ENCODE assay signal across 9 mouse cellular contexts in genomic region chr1:75422823-75423471, GRCm38 (mm10). TPM values are rescaled to one million over a fixed set of nuclear protein-coding genes. Genes with fewer than 3 reads are reported as not detected.
DNase-seq lines count a peak whose midpoint lies in the region; ATAC-seq and TF ChIP-seq lines count a peak whose summit lies in the region.
"Had no signal": no experiment of that assay in that cellular context is flagged by ENCODE, and none has a peak within 500 bp of the region (broad histone marks: within the 10 kb centered on the region; RNA-seq: fewer than 3 reads in every experiment).

No protein-coding gene starts in this region.

- 3% methylated on average over 71 of the region's 71 CpGs for WGBS in heart, embryonic 11.5 days (ENCODE audit: insufficient replicate concordance)
- under 1% methylated on average over 71 of the region's 71 CpGs for WGBS in hindbrain, embryonic 11.5 days
- 1% methylated on average over 71 of the region's 71 CpGs for WGBS in liver, embryonic 14.5 days (ENCODE audit: insufficient replicate concordance)
- 6% methylated on average over 71 of the region's 71 CpGs for WGBS in stomach, embryonic 15.5 days

- H3K9me3 ChIP-seq in heart, embryonic 11.5 days (replicated peaks; ENCODE audit: control insufficient read depth, low read length): no peaks in the 10 kb centered on the region
- no peaks in the 10 kb centered on the region for H3K9me3 ChIP-seq in hindbrain, embryonic 11.5 days (ENCODE audit: control insufficient read depth, low read length)
- H3K9me3 ChIP-seq in liver, embryonic 14.5 days (ENCODE audit: control insufficient read depth, low read length): no peaks in the 10 kb centered on the region
- no peaks in the 10 kb centered on the region for H3K9me3 ChIP-seq in stomach, embryonic 15.5 days

- H3K4me2 ChIP-seq in heart, embryonic 11.5 days: peak overlapping the region; percentile 63
- peak overlapping the region; percentile 66 for H3K4me2 ChIP-seq in hindbrain, embryonic 11.5 days (replicated peaks; ENCODE audit: low read depth, low read length)
- H3K4me2 ChIP-seq in liver, embryonic 14.5 days (ENCODE audit: low read depth): peak overlapping the region; percentile 40
- peak overlapping the region; percentile 63 for H3K4me2 ChIP-seq in stomach, embryonic 15.5 days

- peak overlapping the region; percentile 32 for H3K4me3 ChIP-seq in heart, embryonic 11.5 days (ENCODE audit: low read depth, low read length)
- H3K4me3 ChIP-seq in hindbrain, embryonic 11.5 days (ENCODE audit: low read depth, low read length): peak overlapping the region; percentile 34
- H3K4me3 ChIP-seq in liver, embryonic 14.5 days (ENCODE audit: insufficient read depth in 1 of 2, low read depth in 2 of 2, low read length in 2 of 2): 0 out of 4 replicates have a peak overlapping the region, but pooled peaks of 1 of the 2 experiments have one; percentile 18
- peak overlapping the region; percentile 29 for H3K4me3 ChIP-seq in stomach, embryonic 15.5 days (replicated peaks)
- H3K4me3 ChIP-seq: erythroblast, embryonic 14.5 days had no signal

- peaks cover 28% of the 10 kb centered on the region for H3K27me3 ChIP-seq in heart, embryonic 11.5 days (ENCODE audit: control insufficient read depth, insufficient read depth, low read length)
- peaks cover 44% of the 10 kb centered on the region for H3K27me3 ChIP-seq in hindbrain, embryonic 11.5 days (ENCODE audit: control insufficient read depth, insufficient read depth, low read length)
- peaks cover 46% of the 10 kb centered on the region for H3K27me3 ChIP-seq in liver, embryonic 14.5 days (ENCODE audit: control insufficient read depth, insufficient read depth, low read length)
- peaks cover 41% of the 10 kb centered on the region for H3K27me3 ChIP-seq in stomach, embryonic 15.5 days (replicated peaks)

- H3K9ac ChIP-seq in heart, embryonic 11.5 days (ENCODE audit: low read depth, low read length): peak overlapping the region; percentile 69
- peak overlapping the region; percentile 63 for H3K9ac ChIP-seq in hindbrain, embryonic 11.5 days (ENCODE audit: low read depth, low read length)
- no peak overlapping the region for H3K9ac ChIP-seq in liver, embryonic 14.5 days (replicated peaks)
- no peak overlapping the region for H3K9ac ChIP-seq in stomach, embryonic 15.5 days

- DNase-seq in heart, postnatal 10 days: no peak
- peak; percentile 53 to 62 for DNase-seq in adrenal gland, postnatal 36 days
- DNase-seq in hindbrain, embryonic 11.5 days (ENCODE audit: low spot score): peak; percentile 66
- no peak for DNase-seq in liver, embryonic 14.5 days (ENCODE audit: low read depth in 3 of 3, low spot score in 3 of 3)
- DNase-seq in frontal cortex, postnatal 36 days (ENCODE audit: low spot score in 2 of 2): no peak

- peaks cover 5% of the 10 kb centered on the region; the same call in 1 of the 2 replicates for H3K36me3 ChIP-seq in heart, embryonic 11.5 days (ENCODE audit: control insufficient read depth, insufficient read depth, low read length)
- H3K36me3 ChIP-seq in hindbrain, embryonic 11.5 days (ENCODE audit: control insufficient read depth, insufficient read depth, low read length): no peaks in the 10 kb centered on the region
- H3K36me3 ChIP-seq in liver, embryonic 14.5 days (replicated peaks; ENCODE audit: control insufficient read depth, insufficient read depth, low read depth): no peaks in the 10 kb centered on the region
- H3K36me3 ChIP-seq in stomach, embryonic 15.5 days: 0 out of 2 replicates have a peak, but pooled peaks cover 3% of the 10 kb centered on the region

- 0 out of 2 replicates have a peak overlapping the region, but pooled peaks have one; percentile 12 for H3K27ac ChIP-seq in heart, embryonic 11.5 days (ENCODE audit: low read depth, low read length)
- peak overlapping the region; percentile 54 for H3K27ac ChIP-seq in hindbrain, embryonic 11.5 days (ENCODE audit: low read depth, low read length)
- no peak overlapping the region for H3K27ac ChIP-seq in liver, embryonic 14.5 days
- H3K27ac ChIP-seq in stomach, embryonic 15.5 days: no peak overlapping the region

- no peak for TF ChIP-seq CTCF in liver, embryonic 14.5 days (IDR thresholded peaks at IDR 0.05; ENCODE audit: low read depth)

- intact Hi-C loops in heart, postnatal 10 days (cut with DNase I): loop anchor here (2.0 kb wide), 1 partner anchor 44 kb away; no protein-coding TSS in a partner anchor

- TF ChIP-seq EP300 in liver, embryonic 14.5 days (IDR thresholded peaks at IDR 0.05; ENCODE audit: low read depth): no peak

- ATAC-seq in heart, embryonic 11.5 days (replicated peaks; ENCODE audit: insufficient number of reproducible peaks, low FRiP score, low TSS enrichment): peak; percentile 23
- peak; percentile 50 for ATAC-seq in hindbrain, embryonic 11.5 days (ENCODE audit: low FRiP score)
- no peak for ATAC-seq in liver, embryonic 14.5 days (ENCODE audit: insufficient read depth)
- no peak for ATAC-seq in stomach, embryonic 15.5 days (ENCODE audit: insufficient read depth, low FRiP score, low read depth)
- ATAC-seq in cerebellum, adult (ENCODE audit: insufficient number of reproducible peaks, low FRiP score, low TSS enrichment): no peak

- peaks cover 25% of the 10 kb centered on the region for H3K4me1 ChIP-seq in heart, embryonic 11.5 days (ENCODE audit: control insufficient read depth, insufficient read depth, low read length)
- peaks cover 20% of the 10 kb centered on the region for H3K4me1 ChIP-seq in hindbrain, embryonic 11.5 days (replicated peaks; ENCODE audit: control insufficient read depth, insufficient read depth, low read length)
- H3K4me1 ChIP-seq in liver, embryonic 14.5 days (replicated peaks; ENCODE audit: control insufficient read depth in 2 of 2, insufficient read depth in 2 of 2, low read length in 1 of 2): no peaks in the 10 kb centered on the region
- peaks cover 18% of the 10 kb centered on the region; the same call in 1 of the 2 replicates for H3K4me1 ChIP-seq in stomach, embryonic 15.5 days

RNA-seq across cellular contexts. Expression of gene Gmppa, which starts 12.8 kb away (rescaled TPM):
- 49.8 and 57.2 TPM in 2 replicates for polyA plus RNA-seq in heart, embryonic 11.5 days (2014; fragmentation: Nextera tagmentation; extraction: Ambion mirVana)
- total RNA-seq in heart, postnatal 10 days (2021): 10 to 100 TPM; 39.7 to 40.1 TPM
- total RNA-seq in adrenal gland, postnatal 36 days (2021): 10 to 100 TPM; 58.7 to 72.1 TPM
- 53.8 and 56.3 TPM in 2 replicates for polyA plus RNA-seq in hindbrain, embryonic 11.5 days (2014; fragmentation: Nextera tagmentation; extraction: Ambion mirVana)
- polyA plus RNA-seq in liver, embryonic 14.5 days (2012; rRNA removed): 34.3 and 38.2 TPM in 2 replicates
- polyA plus RNA-seq in liver, embryonic 14.5 days (2014; fragmentation: Nextera tagmentation; extraction: Ambion mirVana): 22.8 and 31.1 TPM in 2 replicates
- 103 TPM in 2 replicates for polyA plus RNA-seq in stomach, embryonic 15.5 days (2015; fragmentation: Nextera tagmentation; extraction: Ambion mirVana)

RNA-seq across cellular contexts. Expression of gene Asic4, which starts 27.3 kb away (rescaled TPM):
- 0.11 TPM in 2 replicates for polyA plus RNA-seq in heart, embryonic 11.5 days (2014; fragmentation: Nextera tagmentation; extraction: Ambion mirVana)
- not detected for total RNA-seq in heart, postnatal 10 days (2021)
- 1 to 10 TPM; 3.1 to 4.8 TPM for total RNA-seq in adrenal gland, postnatal 36 days (2021)
- 1.9 and 4.4 TPM in 2 replicates for polyA plus RNA-seq in hindbrain, embryonic 11.5 days (2014; fragmentation: Nextera tagmentation; extraction: Ambion mirVana)
- polyA plus RNA-seq in liver, embryonic 14.5 days (2012; rRNA removed): 0.03 TPM in 2 replicates
- polyA plus RNA-seq in liver, embryonic 14.5 days (2014; fragmentation: Nextera tagmentation; extraction: Ambion mirVana): not detected in 2 replicates
- 2.0 and 2.1 TPM in 2 replicates for polyA plus RNA-seq in stomach, embryonic 15.5 days (2015; fragmentation: Nextera tagmentation; extraction: Ambion mirVana)
- polyA plus RNA-seq: erythroblast, embryonic 14.5 days had no signal

RNA-seq across cellular contexts. Expression of gene Speg, which starts 47.9 kb away (rescaled TPM):
- 60.7 and 66.5 TPM in 2 replicates for polyA plus RNA-seq in heart, embryonic 11.5 days (2014; fragmentation: Nextera tagmentation; extraction: Ambion mirVana)
- 100 to 1,000 TPM; 104 to 112 TPM for total RNA-seq in heart, postnatal 10 days (2021)
- total RNA-seq in adrenal gland, postnatal 36 days (2021): 10 to 100 TPM in 1 of 2 experiments, 1 to 10 TPM in 1; 9.8 to 10.8 TPM
- polyA plus RNA-seq in hindbrain, embryonic 11.5 days (2014; fragmentation: Nextera tagmentation; extraction: Ambion mirVana): 11.1 and 12.7 TPM in 2 replicates
- 8.4 and 8.5 TPM in 2 replicates for polyA plus RNA-seq in liver, embryonic 14.5 days (2012; rRNA removed)
- polyA plus RNA-seq in liver, embryonic 14.5 days (2014; fragmentation: Nextera tagmentation; extraction: Ambion mirVana): 8.4 and 9.5 TPM in 2 replicates
- polyA plus RNA-seq in stomach, embryonic 15.5 days (2015; fragmentation: Nextera tagmentation; extraction: Ambion mirVana): 45.2 and 49.1 TPM in 2 replicates

RNA-seq across cellular contexts. Expression of gene Chpf, which starts 56.2 kb away (rescaled TPM):
- 21.4 and 24.6 TPM in 2 replicates for polyA plus RNA-seq in heart, embryonic 11.5 days (2014; fragmentation: Nextera tagmentation; extraction: Ambion mirVana)
- 10 to 100 TPM; 38.6 to 39.5 TPM for total RNA-seq in heart, postnatal 10 days (2021)
- 10 to 100 TPM; 55.3 to 63.1 TPM for total RNA-seq in adrenal gland, postnatal 36 days (2021)
- polyA plus RNA-seq in hindbrain, embryonic 11.5 days (2014; fragmentation: Nextera tagmentation; extraction: Ambion mirVana): 17.8 and 20.2 TPM in 2 replicates
- 5.0 and 5.2 TPM in 2 replicates for polyA plus RNA-seq in liver, embryonic 14.5 days (2012; rRNA removed)
- 2.8 and 3.6 TPM in 2 replicates for polyA plus RNA-seq in liver, embryonic 14.5 days (2014; fragmentation: Nextera tagmentation; extraction: Ambion mirVana)
- 40.9 and 41.9 TPM in 2 replicates for polyA plus RNA-seq in stomach, embryonic 15.5 days (2015; fragmentation: Nextera tagmentation; extraction: Ambion mirVana)

RNA-seq across cellular contexts. Expression of gene Tmem198, which starts 56.4 kb away (rescaled TPM):
- polyA plus RNA-seq in heart, embryonic 11.5 days (2014; fragmentation: Nextera tagmentation; extraction: Ambion mirVana): 0.14 and 0.54 TPM in 2 replicates
- under 1 TPM; 0.38 to 0.52 TPM for total RNA-seq in heart, postnatal 10 days (2021)
- 1 to 10 TPM; 2.6 to 4.1 TPM for total RNA-seq in adrenal gland, postnatal 36 days (2021)
- 11.1 and 11.6 TPM in 2 replicates for polyA plus RNA-seq in hindbrain, embryonic 11.5 days (2014; fragmentation: Nextera tagmentation; extraction: Ambion mirVana)
- 0.13 and 0.18 TPM in 2 replicates for polyA plus RNA-seq in liver, embryonic 14.5 days (2012; rRNA removed)
- 0.09 TPM in 1 of 2 replicates, not detected in the other for polyA plus RNA-seq in liver, embryonic 14.5 days (2014; fragmentation: Nextera tagmentation; extraction: Ambion mirVana)
- polyA plus RNA-seq in stomach, embryonic 15.5 days (2015; fragmentation: Nextera tagmentation; extraction: Ambion mirVana): 2.3 and 2.7 TPM in 2 replicates

Comparison
In these comparisons a context has a peak if more than half of its experiments do, and no peak if none do; other contexts are left out.
1. ATAC-seq: peak in heart, embryonic 11.5 days (single experiment) and hindbrain, embryonic 11.5 days (single experiment); none in liver, embryonic 14.5 days (single experiment), stomach, embryonic 15.5 days (single experiment) and cerebellum, adult (single experiment).
2. H3K27ac ChIP-seq: peak in heart, embryonic 11.5 days (single experiment) and hindbrain, embryonic 11.5 days (single experiment); none in liver, embryonic 14.5 days (single experiment) and stomach, embryonic 15.5 days (single experiment).
3. H3K9ac ChIP-seq: peak in heart, embryonic 11.5 days (single experiment) and hindbrain, embryonic 11.5 days (single experiment); none in liver, embryonic 14.5 days (single experiment) and stomach, embryonic 15.5 days (single experiment).
4. DNase-seq: peak in adrenal gland, postnatal 36 days (2 of 2) and hindbrain, embryonic 11.5 days (single experiment); none in heart, postnatal 10 days (0 of 2), liver, embryonic 14.5 days (0 of 3) and frontal cortex, postnatal 36 days (0 of 2).
5. Peak in every context shown above with its lines, with median percentiles within 50 percentile points of each other: H3K4me2 ChIP-seq.